Mouse (Mus musculus) splenic B cell, adult 2 months (primary cell): ENCODE measurements around the gene Gsx2.

Experiments
- DNase-seq: peaks from one replicate; pipeline ENCODE4 v3.0.0-alpha.2; 2011; ENCODE audit warnings: low read depth, low spot score
- H3K27me3 ChIP-seq: 2 replicates; pipeline ENCODE4 v1.6.1; 2012; ENCODE audit warnings: mild to moderate bottlenecking, low read length, moderate library complexity, mixed read lengths; ENCODE audit not compliant: control insufficient read depth, poor library complexity, insufficient read depth, severe bottlenecking
- H3K36me3 ChIP-seq: 2 replicates; pipeline ENCODE4 v1.6.1; 2012; ENCODE audit warnings: mild to moderate bottlenecking, low read length, moderate library complexity, mixed read lengths; ENCODE audit not compliant: control insufficient read depth, poor library complexity, insufficient read depth, severe bottlenecking

The Gsx2 gene

DNA sequence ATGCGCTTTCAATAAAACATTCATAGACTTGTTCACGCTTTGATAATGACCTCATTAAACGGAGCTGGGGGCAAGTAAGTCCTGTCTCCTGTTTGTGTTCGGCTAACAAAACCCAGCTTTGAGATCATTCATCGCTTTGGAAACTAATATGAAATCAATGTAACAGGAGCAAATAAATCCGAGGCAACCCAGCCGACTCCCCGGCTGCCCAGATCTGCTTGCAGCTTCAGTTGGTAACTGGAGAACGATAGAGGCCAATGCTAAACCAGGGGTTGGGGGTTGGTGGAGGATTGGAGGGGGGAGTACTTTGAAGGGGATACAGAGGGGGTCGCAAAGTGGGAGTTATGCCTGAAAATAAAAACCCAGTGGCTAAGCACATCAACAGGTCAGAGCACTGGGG is 3.5 kb upstream of the Gsx2 start:
- no peaks in the 10 kb centered on the region for H3K27me3 ChIP-seq

DNA sequence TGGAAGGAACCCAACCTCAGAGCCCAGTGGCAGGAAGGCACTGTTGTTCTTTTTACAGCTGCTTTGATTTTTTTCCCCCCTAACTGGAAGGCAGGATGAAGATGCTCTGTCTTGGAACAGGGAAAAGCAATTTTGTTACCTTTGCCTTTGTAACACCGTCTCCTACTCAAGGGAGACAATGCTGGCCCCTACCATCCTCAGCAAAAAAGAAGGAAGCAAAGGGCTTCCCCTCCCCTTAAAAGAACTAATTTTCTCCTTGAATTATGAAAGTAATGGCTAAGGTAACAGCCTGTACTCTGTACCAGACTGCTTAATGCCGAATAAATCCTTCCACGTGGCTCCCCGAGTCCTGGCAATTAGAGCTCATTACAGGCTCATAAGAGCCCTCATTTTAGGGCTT is 2.9 kb upstream of the Gsx2 start:
- Histone ChIP-seq H3K27me3 (no peaks in the 10 kb centered on the region), H3K36me3 (no peaks in the 10 kb centered on the region)
- DNase-seq, result no peak

More for the DNA sequence above, 3.5 kb upstream of the Gsx2 start:
- H3K36me3 ChIP-seq, result no peaks in the 10 kb centered on the region
- DNase-seq, result no peak

DNA sequence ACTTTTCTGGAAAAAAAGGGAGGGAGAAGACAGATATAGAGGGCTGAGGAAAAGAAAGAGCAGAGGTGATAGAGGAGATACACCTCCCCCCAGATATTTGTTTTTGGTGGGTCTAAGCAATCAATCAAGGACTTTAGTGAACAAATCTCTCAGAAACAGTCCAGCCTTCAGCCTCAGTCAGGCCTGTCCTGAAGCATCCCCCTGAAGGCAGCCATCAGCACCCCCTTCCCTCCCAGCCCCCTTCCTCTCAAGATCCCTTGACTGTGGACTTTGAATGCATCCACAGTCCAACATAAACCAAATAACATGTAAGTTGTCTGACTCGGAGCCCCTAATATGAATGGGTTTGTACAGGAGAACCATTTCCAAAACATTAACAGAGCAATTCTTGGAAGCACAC is 2.2 kb upstream of the Gsx2 start:
- no peaks in the 10 kb centered on the region for H3K36me3 ChIP-seq
- no peak for DNase-seq
- no peaks in the 10 kb centered on the region for H3K27me3 ChIP-seq

DNA sequence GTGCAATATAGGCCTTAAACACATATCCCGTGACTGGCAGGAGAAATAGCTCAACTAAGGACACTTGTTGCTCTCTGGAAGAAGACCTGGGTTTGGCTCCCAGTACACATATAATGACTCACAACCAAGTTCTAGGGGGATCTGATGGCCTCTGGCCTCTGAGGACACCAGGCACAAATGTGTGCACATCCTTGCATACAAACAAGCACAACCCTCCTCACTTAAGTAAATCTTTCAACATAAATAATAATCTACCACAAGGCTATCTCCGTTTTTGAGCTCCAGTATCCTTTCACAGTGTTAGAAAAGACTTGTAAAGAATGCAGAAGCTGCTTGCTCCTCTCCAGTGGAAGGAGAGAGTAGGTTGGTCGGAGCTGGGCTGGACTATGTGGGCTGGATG is 1.7 kb upstream of the Gsx2 start:
- DNase-seq, result no peak
- H3K27me3 ChIP-seq, result no peaks in the 10 kb centered on the region; the same call in 1 of the 2 replicates
- no peaks in the 10 kb centered on the region for H3K36me3 ChIP-seq

- no peak for DNase-seq
- Histone ChIP-seq H3K36me3 (no peaks in the 10 kb centered on the region), H3K27me3 (no peaks in the 10 kb centered on the region; the same call in 1 of the 2 replicates)
These were observed 1.3 kb upstream of the Gsx2 start for GRCm38 (mm10) chr5:75074132-75074531.

- DNase-seq, result no peak
- H3K36me3 ChIP-seq, result no peaks in the 10 kb centered on the region
- no peaks in the 10 kb centered on the region; the same call in 1 of the 2 replicates for H3K27me3 ChIP-seq
These were observed 641 bp upstream of the Gsx2 start for GRCm38 (mm10) chr5:75074537-75075382.

GRCm38 (mm10) chr5:75076326-75077050 is 1.1 kb downstream of the Gsx2 start:
- DNase-seq, result no peak
- H3K36me3 ChIP-seq, result no peaks in the 10 kb centered on the region
- peaks cover 3% of the 10 kb centered on the region for H3K27me3 ChIP-seq

DNA sequence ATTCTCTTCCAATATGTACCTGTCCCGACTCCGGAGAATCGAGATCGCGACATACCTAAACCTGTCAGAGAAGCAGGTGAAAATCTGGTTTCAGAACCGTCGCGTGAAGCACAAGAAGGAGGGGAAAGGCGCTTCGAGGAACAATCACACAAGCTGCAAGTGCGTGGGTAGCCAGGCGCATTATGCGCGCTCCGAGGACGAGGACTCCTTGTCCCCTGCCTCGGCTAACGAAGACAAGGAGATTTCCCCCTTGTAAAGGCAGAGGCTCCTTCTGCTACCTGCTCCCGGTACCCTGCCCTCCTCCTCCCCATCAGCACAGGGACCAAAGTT is 1.6 kb downstream of the Gsx2 start:
- H3K36me3 ChIP-seq, result no peaks in the 10 kb centered on the region
- no peak for DNase-seq
- peaks cover 3% of the 10 kb centered on the region for H3K27me3 ChIP-seq

GRCm38 (mm10) chr5:75079564-75079963 is 4.2 kb downstream of the Gsx2 start:
- no peak for DNase-seq
- Histone ChIP-seq H3K36me3 (no peaks in the 10 kb centered on the region), H3K27me3 (peaks cover 8% of the 10 kb centered on the region)

GRCm38 (mm10) chr5:75082439-75082838 is 7.0 kb downstream of the Gsx2 start:
- Histone ChIP-seq H3K27me3 (peaks cover 8% of the 10 kb centered on the region), H3K36me3 (no peaks in the 10 kb centered on the region)
- DNase-seq, result no peak

DNA sequence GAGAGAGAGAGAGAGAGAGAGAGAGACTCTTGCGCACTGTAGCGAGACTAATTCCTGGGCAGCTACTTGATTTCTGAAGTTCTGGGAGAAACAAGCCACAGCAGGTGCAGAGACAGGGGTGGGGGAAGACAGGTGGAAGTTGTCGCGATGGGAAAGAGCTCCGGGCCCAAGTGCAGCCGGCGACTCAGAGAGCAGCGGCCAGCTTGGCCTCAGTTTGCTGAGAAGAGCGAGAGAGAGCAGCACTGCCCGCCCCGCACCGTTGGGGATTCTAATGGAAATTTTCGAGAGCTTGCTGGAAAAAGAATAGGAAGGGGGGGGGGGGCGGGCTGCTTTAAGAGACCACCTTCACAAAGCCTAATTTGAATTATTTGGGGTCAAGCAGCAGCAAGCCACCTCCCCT is 7.7 kb downstream of the Gsx2 start:
- H3K27me3 ChIP-seq, result peaks cover 8% of the 10 kb centered on the region
- H3K36me3 ChIP-seq, result no peaks in the 10 kb centered on the region
- no peak for DNase-seq

- DNase-seq, result no peak
- Histone ChIP-seq H3K27me3 (peaks cover 8% of the 10 kb centered on the region; the same call in 1 of the 2 replicates), H3K36me3 (no peaks in the 10 kb centered on the region)
These were observed 8.4 kb downstream of the Gsx2 start for GRCm38 (mm10) chr5:75083591-75084392.

DNA sequence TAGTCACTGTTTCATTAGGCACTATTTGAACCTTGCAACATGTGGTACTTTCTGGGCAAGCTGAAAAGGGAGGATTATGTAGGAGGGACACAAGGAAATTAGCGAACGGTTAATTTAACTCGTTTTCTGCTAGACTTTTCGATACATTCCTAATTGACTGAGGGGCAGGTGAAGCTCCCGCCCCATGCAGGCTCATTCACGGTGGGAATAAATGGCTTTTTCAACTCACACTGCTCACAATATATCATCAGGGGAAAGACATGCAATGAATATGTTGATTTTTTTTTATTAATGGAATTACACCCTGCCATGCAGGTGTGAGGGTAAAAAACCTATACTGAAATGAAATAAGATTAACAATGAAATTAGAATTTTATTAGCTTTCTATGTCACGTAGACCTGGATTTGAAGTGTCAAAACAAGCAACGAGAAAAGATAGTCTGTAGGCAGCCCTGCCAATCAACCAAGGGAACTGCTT is 9.0 kb downstream of the Gsx2 start:
- peaks cover 8% of the 10 kb centered on the region; the same call in 1 of the 2 replicates for H3K27me3 ChIP-seq
- no peak for DNase-seq
- H3K36me3 ChIP-seq, result no peaks in the 10 kb centered on the region

DNA sequence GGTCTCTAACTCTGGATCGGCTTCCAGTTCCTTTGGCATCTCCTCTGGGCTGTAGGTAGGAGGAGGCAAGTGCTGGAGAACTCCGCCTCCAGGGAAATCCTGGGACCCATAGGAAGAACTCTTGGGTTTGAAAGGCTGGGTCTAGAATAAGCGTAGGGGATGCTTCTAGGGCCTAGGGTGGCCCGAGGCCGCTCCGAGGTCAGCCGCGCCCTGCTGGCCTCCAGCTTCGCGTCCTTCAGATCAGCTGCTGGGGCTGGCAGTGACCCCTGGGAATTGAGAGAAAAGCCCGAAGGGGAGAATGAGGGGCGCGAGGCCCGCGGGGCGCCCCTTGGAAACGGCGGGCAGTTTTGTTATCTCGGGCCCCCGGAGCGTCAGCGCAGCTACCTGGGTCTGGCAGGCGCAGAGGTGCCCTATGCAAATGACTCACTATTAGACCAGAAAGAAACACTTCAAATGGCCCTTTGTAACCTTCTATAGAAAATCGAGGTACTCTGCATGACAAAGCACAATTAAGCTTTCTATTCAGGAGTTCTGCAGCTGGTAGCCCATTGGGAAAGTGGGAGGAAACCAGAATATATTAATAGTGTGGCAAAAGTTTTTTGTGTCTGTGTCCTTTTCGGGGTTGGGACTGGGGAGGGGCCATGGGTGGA is 9.6 kb downstream of the Gsx2 start:
- Histone ChIP-seq H3K36me3 (no peaks in the 10 kb centered on the region), H3K27me3 (peaks cover 8% of the 10 kb centered on the region; the same call in 1 of the 2 replicates)
- DNase-seq, result no peak
